Mouse (Mus musculus) liver, postnatal 0 days (tissue): Measurements from ENCODE around the gene Ube2cbp.

Experiments
- CTCF ChIP-seq: sonication (generic); IDR thresholded peaks from 2 replicates; pipeline ENCODE4 v1.5.1; 2016; ENCODE audit warnings: antibody characterized with exemption, low read depth
- EP300 ChIP-seq: IDR thresholded peaks from 2 replicates; pipeline ENCODE4 v1.6.1; 2016; ENCODE audit warnings: antibody characterized with exemption, low read depth, mild to moderate bottlenecking

- TF ChIP-seq CTCF (no peak), EP300 (no peak)
Observed at GRCm38 (mm10) chr9:86475956-86476355, 11.2 kb upstream of the Ube2cbp start.
